Mouse (Mus musculus) retina, postnatal 7 days (tissue): ENCODE data around the gene Serpina5.

Experiments used
- DNase-seq: peaks from one replicate; pipeline ENCODE4 v3.0.0-alpha.2; 2012; ENCODE audit warnings: low read depth, low spot score

Gene Serpina5

GRCm38 (mm10) chr12:104127696-104128095, 26.8 kb downstream of the Serpina5 start, which contains the start of gene Serpina3b:
Gene Serpina3b, plus strand, starts transcription at chr12:104127996.
- no peak for DNase-seq

- DNase-seq: no peak
Measured at GRCm38 (mm10) chr12:104131041-104131440, 30.1 kb downstream of the Serpina5 start.

GRCm38 (mm10) chr12:104138216-104138615, 37.3 kb downstream of the Serpina5 start:
- DNase-seq: no peak

GRCm38 (mm10) chr12:104140543-104141103, 39.7 kb downstream of the Serpina5 start:
- DNase-seq: no peak

- DNase-seq: no peak
Measured at GRCm38 (mm10) chr12:104141506-104141905, 40.6 kb downstream of the Serpina5 start.

- no peak for DNase-seq
Measured at GRCm38 (mm10) chr12:104142427-104142826, 41.5 kb downstream of the Serpina5 start.

GRCm38 (mm10) chr12:104143286-104143685, 42.4 kb downstream of the Serpina5 start:
- DNase-seq: no peak

GRCm38 (mm10) chr12:104145571-104145970, 44.7 kb downstream of the Serpina5 start:
- DNase-seq: no peak

GRCm38 (mm10) chr12:104151989-104152388, 51.1 kb downstream of the Serpina5 start:
- no peak for DNase-seq

GRCm38 (mm10) chr12:104153041-104153645, 52.2 kb downstream of the Serpina5 start:
- DNase-seq: no peak

- no peak for DNase-seq
Measured at GRCm38 (mm10) chr12:104153656-104154055, 52.7 kb downstream of the Serpina5 start, which contains the start of gene Serpina3c. Gene Serpina3c, minus strand, starts transcription at chr12:104153870.
